Mouse (Mus musculus) T-helper 1 cell (primary cell): Measurements from ENCODE around the gene Insrr.
"Not testable (repeated sequence)": the region's sequence is repeated elsewhere in the genome, so short reads cannot be mapped to it uniquely, and the experiment has no call there.

Experiments
- in situ Hi-C: fragments of 300-600 bp; cut with MboI, MseI; formaldehyde crosslinking; loops from one replicate; pipeline ENCODE4 v1.15.1; 2025; ENCODE audit warnings: high pct_unique_total_duplicates

Gene Insrr

GRCm38 (mm10) chr3:87771088-87771487, 25.7 kb upstream of the Insrr start:
- in situ Hi-C loops, result no loop called here

GRCm38 (mm10) chr3:87778283-87778682, 18.5 kb upstream of the Insrr start:
- in situ Hi-C loops, result no loop called here

DNA sequence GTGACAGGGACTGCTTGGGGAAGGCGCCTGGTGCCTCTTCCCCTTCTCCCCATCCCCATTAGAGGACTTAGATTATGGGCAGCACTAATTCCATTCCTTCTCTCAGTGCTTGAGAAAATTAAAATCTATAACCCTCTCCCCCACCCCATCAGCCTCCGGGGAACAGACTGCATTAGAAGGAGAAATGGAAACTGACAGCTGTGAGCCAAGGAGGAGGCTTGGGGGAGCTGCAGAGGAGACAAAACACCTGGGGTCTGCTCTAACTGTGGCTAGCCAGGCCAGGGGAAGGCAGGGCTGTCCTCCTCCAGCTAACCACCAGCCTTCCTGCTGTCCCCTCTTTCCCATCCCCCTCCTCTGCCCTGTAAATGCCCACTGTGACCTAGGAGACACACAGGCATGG, 17.7 kb upstream of the Insrr start:
- in situ Hi-C loops, result no loop called here

DNA sequence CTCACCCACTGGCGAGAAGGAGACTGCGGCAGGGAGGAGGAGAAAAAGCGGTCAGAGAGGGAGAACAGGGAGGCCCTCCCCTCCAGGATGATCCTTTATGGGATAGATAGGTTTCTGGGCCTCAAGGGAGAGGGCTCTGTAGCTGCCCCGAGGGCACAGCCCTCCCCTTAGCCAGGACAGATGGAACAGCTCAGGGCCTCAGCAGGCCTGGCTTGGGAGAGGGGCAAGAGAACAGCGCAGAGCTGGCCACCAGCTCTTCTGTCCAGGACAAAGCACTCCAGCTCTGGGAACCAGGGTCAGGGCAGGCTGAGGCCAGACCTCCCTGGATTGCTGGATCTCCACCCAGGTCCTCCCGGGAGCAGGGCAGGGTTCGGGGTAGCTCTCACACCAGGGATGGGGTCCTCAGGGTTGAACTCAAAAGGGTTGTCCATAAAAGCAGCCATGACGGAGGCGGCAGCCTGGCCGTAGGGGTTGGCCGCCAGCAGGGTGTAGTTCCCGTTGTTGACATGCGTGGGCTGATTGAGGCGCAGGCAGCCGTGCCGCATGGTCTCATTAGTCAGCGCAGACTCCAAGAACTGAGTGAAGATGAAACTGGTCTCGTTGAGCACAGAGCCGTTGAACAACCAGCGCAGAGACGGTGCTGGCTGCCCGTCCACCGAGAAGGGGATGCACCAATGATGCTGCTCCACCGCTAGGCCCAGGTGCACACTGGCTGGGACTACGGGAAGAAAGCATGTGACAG, 13.3 kb upstream of the Insrr start:
- in situ Hi-C loops, result no loop called here

DNA sequence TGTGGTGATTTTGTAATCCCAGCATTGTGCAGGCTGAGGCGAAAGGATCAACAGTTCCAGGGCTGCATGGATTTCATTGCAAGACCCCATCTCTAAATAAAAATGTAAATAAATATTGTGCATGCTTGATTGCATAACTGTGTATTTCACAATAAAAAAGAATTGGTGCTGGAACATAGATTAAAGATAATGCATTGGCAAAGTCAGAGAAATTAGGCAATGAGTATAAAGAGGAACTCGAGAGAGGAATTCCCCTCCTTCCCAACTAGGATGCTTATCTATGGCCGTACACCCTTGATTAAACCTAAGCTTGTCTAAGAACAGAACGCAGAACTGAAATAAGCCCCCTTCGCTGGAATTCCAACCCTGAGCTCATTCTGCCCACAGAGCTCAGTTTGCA, 11.6 kb upstream of the Insrr start:
- in situ Hi-C loops, result no loop called here

- in situ Hi-C loops, result no loop called here
Observed at GRCm38 (mm10) chr3:87785626-87786214, 11.0 kb upstream of the Insrr start.

DNA sequence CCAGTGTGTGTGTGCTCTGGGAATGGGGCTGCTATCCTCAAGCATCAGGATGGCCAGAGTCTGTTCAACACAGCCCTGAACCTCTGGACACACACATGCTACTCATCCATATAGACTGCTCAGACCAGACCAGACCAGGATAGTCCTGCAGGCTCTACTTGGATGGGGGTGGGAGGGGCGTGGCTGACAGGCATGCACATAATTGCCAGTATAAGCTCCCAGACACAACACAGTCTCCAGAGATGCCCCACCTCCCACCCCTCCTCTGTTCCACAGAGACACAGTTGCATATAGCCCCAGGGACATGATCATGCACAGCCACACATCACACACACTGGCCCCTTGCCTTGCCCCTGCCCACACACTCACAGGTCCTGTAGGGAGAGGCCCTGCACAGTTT, 7.5 kb upstream of the Insrr start:
- in situ Hi-C loops, result no loop called here

GRCm38 (mm10) chr3:87789768-87790167, 7.0 kb upstream of the Insrr start:
- in situ Hi-C loops, result no loop called here

DNA sequence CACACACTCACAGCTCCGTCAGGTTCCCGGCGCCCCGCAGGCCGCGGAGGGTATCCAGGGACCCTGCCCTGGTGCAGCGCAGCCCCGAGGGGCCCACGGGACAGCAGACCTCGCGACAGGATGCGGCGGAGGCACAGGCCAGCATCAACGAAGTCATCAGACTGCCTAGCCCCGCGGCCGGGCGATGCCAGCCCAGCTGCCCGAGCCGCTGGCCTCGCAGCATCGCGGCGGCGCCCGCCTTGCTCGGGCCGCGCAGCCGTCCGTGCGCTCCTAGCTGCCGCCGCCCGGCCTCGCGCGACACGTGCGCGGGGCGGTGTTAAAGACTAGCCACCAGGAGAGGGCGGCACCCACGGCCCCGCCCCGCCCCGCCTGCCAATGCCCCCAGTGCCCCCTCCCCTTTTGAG, 1.8 kb upstream of the Insrr start, which contains the start of gene Ntrk1:
TSS of gene Ntrk1 (minus strand) at position 241 of the 404 bp plus-strand sequence.
- in situ Hi-C loops, result no loop called here

DNA sequence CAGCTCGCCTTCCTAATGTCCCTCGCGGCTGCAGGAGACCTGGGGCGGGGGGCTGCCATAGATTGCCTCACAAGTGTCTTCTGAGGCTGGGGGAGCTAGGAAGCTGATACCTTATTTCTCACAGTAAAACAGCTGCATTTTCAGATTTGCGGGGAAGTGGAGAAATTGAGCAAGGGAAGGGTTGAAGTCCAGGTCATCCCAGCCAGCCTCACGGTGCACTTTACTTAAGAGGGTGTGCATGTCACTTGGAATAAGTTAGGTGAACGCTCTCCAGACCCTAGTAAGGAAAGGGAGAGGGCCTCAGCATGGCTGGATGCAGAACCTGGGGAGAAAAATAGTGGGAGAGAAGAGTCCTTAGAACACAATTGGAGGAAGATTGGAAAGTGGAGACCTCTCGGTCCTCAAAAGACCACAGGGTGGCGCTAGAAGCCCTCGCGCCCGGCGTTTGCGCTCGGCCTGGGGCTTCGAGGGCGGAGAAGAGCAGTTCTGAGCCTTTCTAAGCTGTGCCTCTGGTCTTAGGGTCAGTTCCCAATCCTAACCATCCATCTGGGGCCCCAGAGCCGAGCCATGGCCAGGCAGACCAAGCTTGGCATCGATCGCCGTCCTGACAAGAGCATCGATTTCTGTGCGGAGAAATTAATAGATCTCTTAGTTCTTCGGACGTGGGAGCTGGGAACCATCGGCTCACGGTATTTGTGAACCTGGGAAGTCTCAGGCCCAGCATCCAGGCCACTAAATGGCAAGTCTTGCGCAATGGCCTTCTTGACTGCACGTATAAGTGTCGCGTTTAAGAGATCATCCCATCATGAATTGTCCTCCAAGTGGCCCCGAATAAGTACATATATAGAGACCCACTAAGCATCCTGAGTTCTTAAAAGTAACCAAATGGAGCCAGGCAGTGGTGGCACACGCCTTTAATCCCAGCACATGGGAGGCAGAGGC, 1.1 kb upstream of the Insrr start:
- in situ Hi-C loops, result no loop called here

DNA sequence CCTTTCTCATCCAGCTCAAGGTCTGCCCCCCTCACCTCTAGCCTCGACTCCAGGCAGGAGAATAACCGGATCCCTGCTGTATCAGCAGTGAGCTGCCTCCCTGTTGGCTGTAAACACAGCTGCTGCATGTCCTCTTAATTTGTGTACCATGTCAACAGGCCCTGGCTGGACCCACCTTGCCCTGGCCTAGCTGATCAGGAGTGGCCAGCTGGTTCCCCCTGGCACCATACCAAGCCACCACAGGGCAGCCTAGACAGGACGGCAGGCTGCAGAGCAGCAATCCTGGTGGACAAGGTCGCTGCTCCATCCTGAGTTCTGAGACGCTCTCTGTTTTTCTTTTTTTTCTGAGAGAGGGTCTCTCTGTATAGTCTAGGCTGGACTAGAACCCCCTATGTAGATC, 4.9 kb downstream of the Insrr start:
- in situ Hi-C loops, result no loop called here

DNA sequence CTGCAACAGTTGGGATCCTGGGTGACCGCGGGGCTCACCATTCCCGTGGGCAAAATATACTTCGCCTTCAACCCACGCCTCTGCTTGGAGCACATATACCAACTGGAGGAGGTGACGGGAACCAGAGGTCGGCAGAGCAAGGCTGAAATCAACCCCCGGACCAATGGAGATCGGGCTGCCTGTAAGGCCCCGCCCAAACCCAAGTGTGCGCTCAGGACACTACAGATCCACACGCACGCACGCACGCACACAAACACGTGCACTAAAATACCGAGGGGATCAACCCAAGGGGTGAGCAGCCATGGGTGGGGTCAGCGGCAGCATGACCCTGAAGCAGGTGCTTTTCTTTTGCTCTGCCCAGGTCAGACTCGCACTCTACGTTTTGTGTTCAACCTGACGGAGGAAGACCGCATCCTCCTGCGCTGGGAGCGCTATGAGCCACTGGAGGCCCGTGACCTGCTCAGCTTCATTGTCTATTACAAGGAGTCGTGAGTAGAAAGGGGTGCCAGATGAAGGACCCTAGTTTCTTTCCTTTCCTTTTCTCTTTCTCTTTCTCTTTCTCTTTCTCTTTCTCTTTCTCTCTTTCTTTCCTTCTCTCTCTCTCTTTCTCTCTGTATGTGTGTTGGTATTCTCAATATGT, 7.4 kb downstream of the Insrr start:
- in situ Hi-C loops, result no loop called here

DNA sequence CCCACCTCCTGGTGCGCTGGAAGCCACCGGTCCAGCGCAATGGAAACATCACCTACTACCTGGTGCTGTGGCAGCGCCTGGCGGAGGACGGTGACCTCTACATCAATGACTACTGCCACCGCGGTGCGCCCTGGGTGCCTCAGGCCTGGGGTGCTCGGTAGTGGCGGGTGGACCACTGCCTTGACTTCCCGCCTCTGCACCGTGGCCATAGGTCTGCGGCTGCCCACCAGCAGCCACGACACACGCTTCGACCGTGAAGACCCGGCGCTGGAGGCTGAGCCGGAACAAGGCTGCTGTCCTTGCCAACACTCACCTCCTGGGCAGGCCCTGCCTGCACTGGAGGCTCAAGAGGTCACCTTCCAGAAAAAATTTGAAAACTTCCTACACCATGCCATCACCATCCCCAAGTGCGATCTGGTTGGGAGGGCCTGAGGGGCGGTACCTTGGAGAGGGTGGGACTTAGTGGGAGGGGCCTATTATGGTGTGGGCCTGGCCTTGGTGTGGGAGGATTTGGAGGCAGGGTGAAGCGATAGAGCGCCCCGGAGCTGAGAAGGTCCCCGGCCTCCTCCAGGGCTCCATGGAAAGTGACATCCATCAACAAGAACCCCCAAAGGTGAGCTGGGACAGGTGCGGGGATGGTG, 12.7 kb downstream of the Insrr start:
- in situ Hi-C loops, result no loop called here

DNA sequence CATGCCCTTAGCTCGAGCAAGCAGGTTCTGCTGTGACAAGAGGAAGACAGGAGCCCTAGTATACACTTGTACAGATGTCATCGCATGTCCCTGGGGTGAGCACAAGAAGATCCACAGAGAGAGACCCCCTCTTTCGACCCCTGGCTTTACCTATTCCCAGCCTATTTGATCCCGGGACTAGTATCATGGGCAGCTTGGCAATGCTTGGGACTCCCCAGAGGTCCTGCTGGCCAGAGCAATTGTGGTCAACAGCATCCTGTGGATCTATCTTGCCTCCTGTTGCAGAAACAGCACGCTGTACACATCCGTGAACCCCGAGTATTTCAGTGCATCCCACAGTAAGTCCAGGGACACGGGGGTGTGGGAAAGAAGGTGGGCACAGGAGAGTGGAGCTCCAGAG, 14.5 kb downstream of the Insrr start:
- in situ Hi-C loops, result no loop called here

DNA sequence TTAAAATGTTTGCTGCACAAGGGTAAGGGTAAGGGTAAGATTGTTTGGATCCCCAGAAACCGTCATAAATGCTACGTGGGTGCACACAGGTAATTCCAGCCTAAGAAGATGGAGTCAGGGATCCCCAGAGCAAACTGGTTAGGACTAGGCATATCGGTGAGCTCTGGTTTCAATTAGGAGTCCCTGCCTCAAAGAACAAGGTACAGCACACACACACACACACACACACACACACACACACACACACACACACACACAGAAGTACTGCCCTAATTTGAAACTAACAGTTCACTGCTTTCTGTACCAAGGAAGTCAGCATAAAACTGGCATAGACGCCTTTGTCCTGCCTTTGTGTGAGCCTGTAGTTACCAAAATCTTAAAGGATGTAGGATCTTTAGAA, 15.7 kb downstream of the Insrr start:
- in situ Hi-C loops, result no loop called here

GRCm38 (mm10) chr3:87812873-87813272, 16.1 kb downstream of the Insrr start:
- in situ Hi-C loops, result no loop called here

DNA sequence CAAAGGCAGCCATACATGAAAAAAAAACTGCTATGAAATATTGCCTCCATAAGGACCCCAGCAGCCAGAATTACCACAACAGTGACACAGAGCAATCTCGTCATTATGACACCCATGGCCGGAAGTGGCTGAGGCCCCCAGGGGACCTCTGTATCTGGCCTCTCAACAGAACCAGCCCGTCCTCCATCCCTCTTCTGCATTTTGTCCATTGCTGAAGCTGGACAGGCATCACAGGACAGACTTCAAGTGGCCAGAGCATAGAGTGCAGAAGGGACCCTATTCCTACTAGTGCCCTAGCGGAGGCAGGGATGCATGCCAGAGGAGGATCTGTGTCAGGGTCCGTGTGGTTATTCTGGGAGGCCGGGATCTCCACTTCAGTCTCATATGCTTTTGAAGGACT, 19.4 kb downstream of the Insrr start:
- in situ Hi-C loops, result loop anchor here (5.0 kb wide), 1 partner anchor 49 kb away; no protein-coding TSS in a partner anchor

- in situ Hi-C loops, result loop anchor here (5.0 kb wide), 1 partner anchor 49 kb away; no protein-coding TSS in a partner anchor
Observed at GRCm38 (mm10) chr3:87816646-87817093, 19.9 kb downstream of the Insrr start.

- in situ Hi-C loops, result loop anchor here (5.0 kb wide), 1 partner anchor 51 kb away; no protein-coding TSS in a partner anchor
Observed at GRCm38 (mm10) chr3:87818226-87818625, 21.5 kb downstream of the Insrr start.

- in situ Hi-C loops, result not testable (repeated sequence)
Observed at GRCm38 (mm10) chr3:87824206-87824605, 27.5 kb downstream of the Insrr start, which contains the start of gene Pear1. Gene Pear1 (minus strand): TSS chr3:87824306.

DNA sequence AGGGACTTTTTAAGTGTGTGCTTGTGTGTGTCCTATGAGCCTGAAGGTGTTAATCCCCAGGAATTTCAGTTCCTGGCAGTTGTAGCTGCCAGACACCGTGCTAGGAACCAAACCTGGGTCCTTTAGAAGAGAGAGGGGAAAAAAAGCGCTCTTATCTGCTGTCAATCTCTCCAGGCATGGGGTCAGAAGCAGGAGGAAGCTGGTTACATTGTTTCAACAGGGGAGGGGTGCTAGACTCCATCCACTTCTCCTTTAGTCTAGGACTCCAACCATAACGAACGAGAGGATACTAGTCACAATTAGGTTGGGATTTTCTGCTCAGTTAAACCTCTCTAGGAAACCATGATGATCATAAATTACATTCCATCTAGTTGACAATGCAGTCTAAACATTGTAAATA, 31.7 kb downstream of the Insrr start:
- in situ Hi-C loops, result no loop called here
